Mouse (Mus musculus) midbrain, embryonic 15.5 days (tissue): ENCODE data around the gene Slco2b1. TPM values are rescaled to one million over a fixed set of nuclear protein-coding genes. Genes with fewer than 3 reads are reported as not detected.

Experiments
- ATAC-seq: fragments of 200-750 bp; cut with Nextera tagmentation; replicated peaks from 2 replicates; pipeline ENCODE4 v1.8.0; 2017; ENCODE audit warnings: moderate TSS enrichment
- H3K27ac ChIP-seq: fragments of 300-500 bp; sonication (generic); 2 replicates; pipeline ENCODE4 v1.5.1; 2015; ENCODE audit warnings: mild to moderate bottlenecking, inconsistent platforms
- H3K27me3 ChIP-seq: fragments of 300-500 bp; sonication (generic); replicated peaks from 2 replicates; pipeline ENCODE4 v1.6.1; 2015; ENCODE audit warnings: inconsistent platforms
- H3K36me3 ChIP-seq: fragments of 300-500 bp; sonication (generic); replicated peaks from 2 replicates; pipeline ENCODE4 v1.6.1; 2015; ENCODE audit warnings: inconsistent platforms
- H3K4me1 ChIP-seq: fragments of 300-500 bp; sonication (generic); 2 replicates; pipeline ENCODE4 v1.6.1; 2015; ENCODE audit warnings: inconsistent platforms
- H3K4me2 ChIP-seq: fragments of 300-500 bp; sonication (generic); 2 replicates; pipeline ENCODE4 v1.6.1; 2015; ENCODE audit warnings: inconsistent platforms, mild to moderate bottlenecking, moderate library complexity
- H3K4me3 ChIP-seq: fragments of 300-500 bp; sonication (generic); 2 replicates; pipeline ENCODE4 v1.5.1; 2015; ENCODE audit warnings: mild to moderate bottlenecking, inconsistent platforms
- H3K9ac ChIP-seq: fragments of 300-500 bp; sonication (generic); 2 replicates; pipeline ENCODE4 v1.6.1; 2015; ENCODE audit warnings: mild to moderate bottlenecking, inconsistent platforms
- H3K9me3 ChIP-seq: fragments of 300-500 bp; sonication (generic); 2 replicates; pipeline ENCODE4 v1.6.1; 2016; ENCODE audit warnings: inconsistent platforms
- WGBS: fragments of 180-500 bp; shearing (Covaris S2); methylation state at CpG from one replicate; pipeline ENCODE4 v1.1.7; 2015; ENCODE audit warnings: mixed read lengths; 5-methylcytosine and 5-hydroxymethylcytosine counted together
- polyA plus RNA-seq: library from polyadenylated mRNA; unstranded; fragments of >200 nt; fragmentation: Nextera tagmentation; extraction: Ambion mirVana; gene quantifications from 2 replicates; pipeline ENCODE4 v1.2.1, GENCODE M21; 2015

The Slco2b1 gene
- polyA plus RNA-seq, 1 experiment from 2014 or later = 6.0 TPM

DNA sequence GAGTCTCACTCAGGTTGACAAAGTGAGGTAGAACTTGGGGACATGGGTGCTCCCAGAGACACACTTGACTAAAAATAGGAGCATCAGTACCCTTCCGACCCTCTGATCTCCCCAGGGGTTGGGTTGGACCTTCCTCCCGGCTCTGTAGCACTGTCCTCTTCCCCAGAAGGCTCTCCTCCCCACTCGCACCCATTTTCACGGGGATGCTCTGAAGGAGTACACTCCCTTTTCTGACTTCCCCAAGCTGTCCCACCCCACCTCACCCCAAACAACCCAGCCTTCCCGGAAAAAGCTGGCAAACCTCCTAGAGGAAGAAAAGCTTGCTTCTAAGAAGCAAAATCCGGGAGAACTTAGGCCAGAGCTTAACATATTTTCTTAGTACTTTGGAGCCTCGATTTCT, 20.3 kb downstream of the Slco2b1 start:
- WGBS = 75% methylated on average over 7 of the region's 7 CpGs
- H3K9ac ChIP-seq = no peak overlapping the region
- H3K4me3 ChIP-seq = no peak overlapping the region
- no peaks in the 10 kb centered on the region for H3K9me3 ChIP-seq
- H3K27me3 ChIP-seq = no peaks in the 10 kb centered on the region
- no peak for ATAC-seq
- H3K27ac ChIP-seq = no peak overlapping the region
- H3K4me1 ChIP-seq = no peaks in the 10 kb centered on the region
- no peaks in the 10 kb centered on the region for H3K36me3 ChIP-seq
- no peak overlapping the region for H3K4me2 ChIP-seq

DNA sequence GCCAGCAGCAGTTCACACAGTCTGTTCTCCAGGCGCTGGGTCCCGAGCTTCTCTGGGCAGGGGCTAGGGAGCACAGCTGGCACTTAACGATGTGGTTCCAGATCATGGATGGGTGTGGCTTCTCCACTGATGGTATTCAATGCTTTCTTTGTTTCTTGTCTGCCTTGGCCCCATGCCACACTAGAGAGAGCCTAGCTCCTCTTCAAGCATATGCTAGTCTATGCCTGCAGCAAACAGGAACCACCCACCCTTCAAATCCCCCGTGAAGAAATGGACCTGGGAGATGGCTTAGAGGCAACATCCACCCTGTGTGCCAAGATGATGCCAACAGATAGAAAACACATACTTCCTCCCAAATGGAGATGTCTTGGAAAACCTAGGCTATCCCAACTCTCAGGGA, 27.1 kb downstream of the Slco2b1 start:
- Histone ChIP-seq H3K4me3 (no peak overlapping the region), H3K36me3 (no peaks in the 10 kb centered on the region), H3K9ac (no peak overlapping the region), H3K9me3 (no peaks in the 10 kb centered on the region), H3K27ac (no peak overlapping the region), H3K4me2 (no peak overlapping the region), H3K4me1 (no peaks in the 10 kb centered on the region), H3K27me3 (no peaks in the 10 kb centered on the region)
- ATAC-seq = no peak
- 63% methylated on average over 4 of the region's 4 CpGs for WGBS

DNA sequence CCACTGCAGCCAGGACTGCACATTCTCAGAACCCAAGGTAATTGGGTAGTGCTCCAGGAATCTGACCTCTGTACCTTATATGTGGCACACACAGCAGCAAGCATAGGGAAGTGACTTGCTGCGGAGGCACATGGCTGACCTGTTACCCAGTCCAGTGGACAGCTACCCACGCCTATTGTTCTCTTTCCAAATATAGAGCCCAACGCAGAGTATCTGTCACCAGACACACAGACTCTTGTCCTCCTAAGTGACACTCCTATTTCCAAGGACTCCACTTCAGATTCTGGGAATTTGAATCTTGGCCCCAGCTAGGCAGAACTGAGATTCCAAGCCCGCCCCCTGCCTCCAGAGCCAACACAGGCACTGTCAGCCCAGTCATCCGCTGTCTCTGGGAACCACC, 30.4 kb downstream of the Slco2b1 start:
- Histone ChIP-seq H3K27ac (no peak overlapping the region), H3K9me3 (no peaks in the 10 kb centered on the region), H3K4me1 (no peaks in the 10 kb centered on the region), H3K27me3 (no peaks in the 10 kb centered on the region), H3K4me2 (no peak overlapping the region), H3K36me3 (no peaks in the 10 kb centered on the region), H3K4me3 (no peak overlapping the region), H3K9ac (no peak overlapping the region)
- no peak for ATAC-seq
- WGBS = 90% methylated on average over 5 of the region's 5 CpGs

DNA sequence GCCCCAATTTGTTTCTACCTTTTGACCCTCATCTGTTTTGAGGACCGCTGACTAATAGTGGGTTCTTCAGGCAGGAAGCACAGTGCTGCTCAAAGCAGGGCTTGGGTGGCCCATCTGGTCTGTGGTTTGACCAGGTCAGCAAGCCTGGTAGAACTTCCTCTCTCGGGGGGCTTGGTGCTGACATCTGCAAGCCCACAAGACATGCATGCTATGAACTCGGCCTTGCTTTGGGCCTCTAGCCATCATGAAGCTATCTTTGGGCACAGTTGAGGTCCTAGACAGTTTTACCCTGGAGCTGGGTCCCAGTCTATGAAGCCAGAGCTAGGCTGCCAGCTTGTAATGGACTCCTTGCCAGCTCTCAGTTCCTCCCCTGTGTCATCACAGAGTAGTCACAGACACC, 36.2 kb downstream of the Slco2b1 start:
- Histone ChIP-seq H3K4me3 (no peak overlapping the region), H3K27ac (no peak overlapping the region), H3K4me2 (no peak overlapping the region), H3K9ac (no peak overlapping the region), H3K27me3 (no peaks in the 10 kb centered on the region), H3K36me3 (no peaks in the 10 kb centered on the region), H3K9me3 (no peaks in the 10 kb centered on the region), H3K4me1 (no peaks in the 10 kb centered on the region)
- 73% methylated on average over 3 of the region's 3 CpGs for WGBS
- no peak for ATAC-seq

DNA sequence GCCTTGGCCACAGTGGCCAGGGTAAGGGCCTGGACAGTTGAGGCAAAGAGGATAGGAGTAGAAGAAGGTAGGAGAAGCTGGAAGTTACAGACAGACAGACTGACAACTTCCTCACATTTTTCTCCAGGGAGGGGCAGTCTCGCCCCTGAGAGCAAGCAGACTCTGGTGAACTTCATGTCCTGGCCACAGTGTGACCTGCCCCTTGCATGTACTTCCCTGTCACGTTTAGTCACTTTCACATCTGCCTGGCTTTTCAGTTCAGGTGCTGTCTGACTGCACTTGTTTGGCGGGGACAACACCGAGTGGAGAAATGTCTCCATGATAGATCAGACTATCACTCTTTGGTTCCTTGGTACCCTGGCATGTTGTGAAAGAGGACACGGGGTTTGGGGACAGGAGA, 36.9 kb downstream of the Slco2b1 start:
- Histone ChIP-seq H3K9ac (no peak overlapping the region), H3K9me3 (no peaks in the 10 kb centered on the region), H3K4me3 (no peak overlapping the region), H3K27me3 (no peaks in the 10 kb centered on the region), H3K36me3 (no peaks in the 10 kb centered on the region), H3K4me2 (no peak overlapping the region), H3K4me1 (no peaks in the 10 kb centered on the region), H3K27ac (no peak overlapping the region)
- no peak for ATAC-seq
- 85% methylated on average over 5 of the region's 5 CpGs for WGBS

DNA sequence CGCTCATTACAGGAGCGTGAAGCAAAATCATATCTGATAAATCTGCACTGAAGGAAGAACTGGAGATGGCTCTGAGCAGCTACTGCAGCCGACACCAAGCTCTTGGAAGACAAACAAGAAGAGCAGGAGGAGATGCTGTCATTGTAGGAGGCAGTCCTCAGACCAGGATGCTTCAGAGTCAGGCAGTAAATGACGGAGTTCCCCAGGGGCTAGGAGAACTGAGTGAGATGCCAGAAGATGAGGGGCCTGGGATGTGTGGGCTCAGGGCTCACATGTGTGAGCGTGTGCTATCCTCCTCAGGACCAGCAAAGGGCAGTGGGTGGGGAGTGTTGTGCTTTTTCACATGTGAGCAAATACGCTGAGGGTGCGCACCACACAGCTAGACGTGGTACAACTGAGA, 38.0 kb downstream of the Slco2b1 start:
- Histone ChIP-seq H3K36me3 (no peaks in the 10 kb centered on the region), H3K4me2 (no peak overlapping the region), H3K27ac (no peak overlapping the region), H3K9me3 (no peaks in the 10 kb centered on the region), H3K4me1 (no peaks in the 10 kb centered on the region), H3K9ac (no peak overlapping the region), H3K4me3 (no peak overlapping the region), H3K27me3 (no peaks in the 10 kb centered on the region)
- ATAC-seq = no peak
- WGBS = 75% methylated on average over 8 of the region's 8 CpGs

DNA sequence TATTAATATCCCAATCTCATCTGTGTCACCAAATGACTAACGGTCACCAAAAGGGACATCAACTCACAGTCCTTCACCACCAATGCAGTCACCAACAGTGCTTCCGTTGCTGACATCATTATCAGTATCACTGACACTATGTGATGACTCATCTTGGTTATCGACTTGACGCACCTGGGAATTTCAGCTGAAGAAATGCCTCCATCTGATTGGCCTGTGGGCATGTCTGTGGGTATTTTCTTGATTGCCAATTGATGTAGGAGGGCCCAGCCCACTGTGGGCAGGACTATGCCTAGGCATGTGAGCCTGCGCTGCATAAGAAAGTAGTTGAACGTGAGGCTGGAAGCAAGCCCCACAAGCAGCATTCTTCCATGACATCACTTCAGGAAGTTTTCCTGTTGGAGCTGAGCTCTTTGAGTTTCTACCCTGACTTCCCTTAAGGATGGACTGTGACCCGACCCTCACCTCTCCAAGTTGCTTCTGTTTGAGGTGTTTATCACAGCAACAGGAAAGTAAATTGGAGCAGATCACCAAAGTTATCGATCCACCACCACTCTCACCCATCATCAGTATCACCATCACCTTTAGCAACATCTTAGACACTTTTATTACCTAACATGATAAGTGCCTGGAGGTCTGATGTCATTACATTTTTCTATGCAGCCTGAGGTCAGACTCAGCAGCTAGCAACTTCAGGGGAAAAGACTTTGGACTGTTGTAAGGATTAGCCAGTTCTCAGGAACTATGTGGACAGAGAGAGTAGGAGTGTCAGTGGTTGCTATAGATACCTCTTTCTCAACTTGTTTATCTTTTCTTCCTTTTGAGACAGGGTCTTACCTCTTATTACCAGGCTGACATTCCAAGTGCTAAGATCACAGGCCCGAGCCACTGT, 39.4 kb downstream of the Slco2b1 start:
- H3K9me3 ChIP-seq = no peaks in the 10 kb centered on the region
- no peaks in the 10 kb centered on the region for H3K4me1 ChIP-seq
- WGBS = 83% methylated on average over 9 of the region's 9 CpGs
- no peak overlapping the region for H3K27ac ChIP-seq
- H3K27me3 ChIP-seq = no peaks in the 10 kb centered on the region
- no peak overlapping the region for H3K9ac ChIP-seq
- no peaks in the 10 kb centered on the region for H3K36me3 ChIP-seq
- no peak overlapping the region for H3K4me2 ChIP-seq
- H3K4me3 ChIP-seq = no peak overlapping the region
- no peak for ATAC-seq

DNA sequence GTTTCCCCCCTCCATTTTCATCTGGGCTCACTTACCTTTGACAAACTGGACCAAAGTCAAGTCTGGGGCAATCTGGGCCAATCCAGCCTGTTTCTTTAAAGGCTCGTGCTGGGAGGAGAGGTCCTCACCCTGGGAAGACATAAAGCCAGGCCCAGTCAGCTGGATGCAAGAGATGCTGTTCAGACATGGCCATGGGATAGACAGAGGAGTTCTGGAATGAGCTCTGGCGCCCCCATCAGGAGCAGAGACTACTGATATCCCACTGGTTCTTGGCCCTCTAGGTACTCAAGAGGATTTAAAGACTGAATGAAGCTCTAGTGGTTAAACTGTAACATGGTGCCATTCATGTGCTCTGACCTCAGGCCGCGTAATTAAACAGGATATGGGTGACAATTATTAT, 40.2 kb downstream of the Slco2b1 start:
- no peaks in the 10 kb centered on the region for H3K9me3 ChIP-seq
- ATAC-seq = no peak
- H3K27ac ChIP-seq = no peak overlapping the region
- H3K4me1 ChIP-seq = no peaks in the 10 kb centered on the region
- 73% methylated on average over 4 of the region's 4 CpGs for WGBS
- H3K9ac ChIP-seq = no peak overlapping the region
- no peak overlapping the region for H3K4me2 ChIP-seq
- H3K27me3 ChIP-seq = no peaks in the 10 kb centered on the region
- no peaks in the 10 kb centered on the region for H3K36me3 ChIP-seq
- no peak overlapping the region for H3K4me3 ChIP-seq

DNA sequence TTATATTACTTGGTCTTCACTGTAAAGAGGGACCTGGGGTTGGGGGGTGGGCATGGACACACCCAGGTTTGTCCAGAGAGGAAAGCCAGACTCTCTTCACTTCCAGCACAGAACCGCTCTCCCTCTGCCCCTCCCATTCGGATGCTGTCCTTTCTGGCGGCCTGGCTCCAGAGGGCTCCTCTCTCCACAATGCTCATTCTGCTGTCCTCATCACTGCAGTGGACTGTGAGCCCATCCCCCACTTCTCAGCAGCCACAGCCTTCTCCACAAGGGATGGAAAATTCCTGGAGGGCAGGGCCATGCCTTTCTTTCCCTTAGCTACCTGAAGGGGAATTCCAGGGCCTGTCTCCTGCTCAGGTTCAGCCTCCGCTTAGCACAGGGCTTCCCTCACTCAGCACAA, 42.3 kb downstream of the Slco2b1 start:
- ATAC-seq = no peak
- Histone ChIP-seq H3K9ac (no peak overlapping the region), H3K4me2 (no peak overlapping the region), H3K36me3 (no peaks in the 10 kb centered on the region), H3K4me1 (no peaks in the 10 kb centered on the region), H3K27me3 (no peaks in the 10 kb centered on the region), H3K9me3 (no peaks in the 10 kb centered on the region), H3K27ac (no peak overlapping the region), H3K4me3 (no peak overlapping the region)
- WGBS = 27% methylated on average over 4 of the region's 4 CpGs

DNA sequence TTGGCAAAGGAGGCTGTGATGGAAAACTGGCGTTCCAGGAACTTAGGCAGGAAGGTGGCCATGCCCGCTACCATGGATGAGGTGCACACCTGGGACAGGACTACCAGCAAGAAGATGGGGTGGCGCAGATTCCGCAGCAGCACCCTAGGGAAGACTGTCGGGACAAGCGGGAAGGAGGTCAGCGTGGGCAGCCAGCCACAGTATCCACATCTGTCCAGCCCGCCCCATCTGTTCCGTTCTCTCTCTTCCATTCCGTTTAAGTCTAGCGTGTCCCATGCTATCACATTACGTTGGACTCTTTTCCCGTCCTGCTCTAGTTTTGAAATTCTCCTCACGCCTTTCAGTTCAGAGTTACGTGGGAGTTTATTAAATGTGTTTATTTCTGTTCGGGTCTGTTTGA, 44.0 kb downstream of the Slco2b1 start:
- no peaks in the 10 kb centered on the region for H3K36me3 ChIP-seq
- ATAC-seq = no peak
- no peaks in the 10 kb centered on the region for H3K4me1 ChIP-seq
- H3K9me3 ChIP-seq = no peaks in the 10 kb centered on the region
- no peaks in the 10 kb centered on the region for H3K27me3 ChIP-seq
- no peak overlapping the region for H3K4me2 ChIP-seq
- no peak overlapping the region for H3K27ac ChIP-seq
- H3K9ac ChIP-seq = no peak overlapping the region
- H3K4me3 ChIP-seq = no peak overlapping the region
- 92% methylated on average over 16 of the region's 16 CpGs for WGBS

DNA sequence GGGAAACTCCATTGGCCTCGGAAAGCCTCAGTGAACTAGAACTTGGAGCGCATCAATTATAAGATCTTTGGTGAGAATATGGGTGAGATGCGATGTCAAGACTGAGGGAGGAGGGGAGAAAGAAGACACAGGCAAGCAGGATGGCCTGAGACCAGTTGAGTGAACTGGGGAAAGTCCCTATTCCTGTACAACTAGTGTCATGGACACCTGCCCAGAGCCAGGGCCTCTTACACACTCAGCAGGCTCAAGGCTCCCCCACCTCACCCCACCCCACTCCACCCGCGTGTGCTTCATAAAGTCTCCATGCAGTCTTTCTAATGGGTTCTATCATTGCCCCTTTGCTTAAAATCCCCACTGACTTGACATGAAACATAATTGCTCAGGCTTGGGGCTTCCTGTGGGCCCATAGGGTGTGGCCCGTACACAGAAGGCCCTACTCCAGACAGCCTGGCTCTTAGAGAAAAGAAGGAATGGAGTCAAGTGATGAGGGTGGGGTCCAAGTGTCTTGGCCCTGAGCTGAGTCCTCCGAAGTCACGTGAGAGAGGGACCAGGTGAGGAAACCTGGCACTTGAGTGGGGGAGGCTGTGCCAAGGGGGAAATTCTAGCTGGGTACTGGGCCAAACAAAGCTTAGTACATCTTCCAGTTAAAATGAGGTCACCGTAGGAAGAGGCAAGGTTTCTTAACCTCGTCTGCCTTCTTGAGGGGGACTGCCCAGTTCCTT, 45.2 kb downstream of the Slco2b1 start:
- no peak for ATAC-seq
- no peaks in the 10 kb centered on the region for H3K9me3 ChIP-seq
- H3K4me3 ChIP-seq = no peak overlapping the region
- H3K9ac ChIP-seq = no peak overlapping the region
- no peaks in the 10 kb centered on the region for H3K4me1 ChIP-seq
- no peaks in the 10 kb centered on the region for H3K36me3 ChIP-seq
- H3K27ac ChIP-seq = no peak overlapping the region
- WGBS = 95% methylated on average over 10 of the region's 10 CpGs
- no peak overlapping the region for H3K4me2 ChIP-seq
- H3K27me3 ChIP-seq = no peaks in the 10 kb centered on the region

DNA sequence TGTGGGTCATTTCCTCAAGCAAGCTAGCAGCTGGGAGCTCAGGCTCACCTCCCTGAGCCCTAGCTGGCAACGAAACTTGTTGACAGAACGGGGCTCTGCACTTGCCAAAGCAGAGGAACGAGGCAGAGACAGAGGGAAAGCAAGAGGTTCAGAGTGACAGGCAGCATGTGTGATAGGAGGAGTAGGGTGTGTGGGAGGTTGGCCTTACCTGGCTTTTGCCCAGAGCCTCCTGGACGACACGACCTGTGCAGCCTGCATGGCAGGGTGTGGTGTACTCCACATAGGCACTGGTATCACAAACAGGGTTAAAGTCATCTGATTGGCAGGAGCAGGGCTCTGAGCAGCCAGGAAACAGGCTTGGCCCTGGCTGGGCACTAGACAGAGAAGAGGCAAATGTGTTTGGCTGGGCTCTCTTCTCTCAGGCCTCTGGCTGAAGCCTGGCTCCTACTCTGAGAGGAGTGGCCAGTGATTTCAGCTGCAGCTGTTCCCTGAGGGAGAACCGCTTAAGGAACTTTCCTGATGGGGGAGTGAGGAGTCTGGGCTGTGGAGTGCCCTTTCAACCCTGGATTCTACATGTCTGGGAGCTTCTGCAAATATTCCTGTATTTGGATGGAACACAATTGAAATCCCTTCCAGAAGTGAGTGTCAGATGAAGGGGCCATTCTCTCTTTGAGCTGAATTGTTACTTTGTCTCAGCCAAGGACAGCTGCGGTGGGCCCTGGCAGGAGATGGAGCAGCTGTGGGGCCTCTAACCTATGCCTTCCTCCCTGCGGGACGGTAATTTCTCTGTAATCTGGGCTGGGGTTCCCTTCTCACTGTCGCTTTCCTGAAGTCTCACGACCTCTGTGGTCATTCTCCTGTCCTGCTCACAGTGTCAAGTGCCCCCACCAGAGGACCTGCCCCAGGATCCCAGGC, 46.3 kb downstream of the Slco2b1 start:
- Histone ChIP-seq H3K4me1 (no peaks in the 10 kb centered on the region), H3K9me3 (no peaks in the 10 kb centered on the region), H3K36me3 (no peaks in the 10 kb centered on the region), H3K4me3 (no peak overlapping the region), H3K27ac (no peak overlapping the region), H3K27me3 (no peaks in the 10 kb centered on the region), H3K4me2 (no peak overlapping the region), H3K9ac (no peak overlapping the region)
- 57% methylated on average over 11 of the region's 11 CpGs for WGBS
- ATAC-seq = 0 out of 2 replicates have a peak, but pooled peaks have one; percentile 7
